Mouse (Mus musculus) megakaryocyte, embryonic 14.5 days (primary cell): ENCODE measurements around the gene Hexb.

Source experiments
- FLI1 ChIP-seq: IDR thresholded peaks from 2 replicates; pipeline ENCODE4 v1.6.1; 2012; ENCODE audit warnings: low read length, inconsistent platforms, mixed read lengths
- GATA1 ChIP-seq: IDR thresholded peaks from 3 replicates; pipeline ENCODE4 v1.6.1; 2012; ENCODE audit warnings: mixed read lengths, low read length, inconsistent platforms, borderline replicate concordance

- no peak for TF ChIP-seq GATA1
- TF ChIP-seq FLI1 = 0 out of 2 replicates have a peak, but pooled peaks have one; percentile 51
Measured at GRCm38 (mm10) chr13:97137466-97138400, 60.4 kb downstream of the Hexb start, which contains the start of the genes Gfm2 and Nsa2.
